Mouse (Mus musculus) fibroblast of lung, adult 2 months (primary cell): Measurements from ENCODE around the gene Cldn12.

Experiments used
- DNase-seq: peaks from one replicate; pipeline ENCODE4 v3.0.0-alpha.2; 2011; ENCODE audit warnings: low read depth

Cldn12 gene

GRCm38 (mm10) chr5:5494269-5495005 is 20.3 kb downstream of the Cldn12 start:
- no peak for DNase-seq

DNA sequence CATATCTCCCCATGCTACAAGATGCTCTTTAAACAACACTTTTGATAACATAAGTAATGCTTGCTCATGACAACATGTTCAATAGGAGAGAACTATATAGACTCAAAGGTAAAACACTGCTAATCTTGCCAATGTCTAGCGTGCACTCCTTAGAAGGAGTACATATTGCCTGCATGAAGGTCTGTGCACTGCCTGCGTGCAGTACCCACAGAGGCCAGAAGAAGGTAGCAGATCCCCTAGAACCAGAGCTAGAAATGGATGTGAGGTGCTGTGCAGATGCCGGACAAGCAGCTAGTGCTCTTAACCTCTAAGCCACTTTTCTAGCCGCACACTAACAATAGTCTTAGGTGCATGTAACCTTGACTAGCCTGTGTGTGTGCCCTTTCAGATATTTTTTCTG is 22.6 kb downstream of the Cldn12 start:
- DNase-seq: no peak

GRCm38 (mm10) chr5:5486071-5486470 is 28.7 kb downstream of the Cldn12 start:
- no peak for DNase-seq

- DNase-seq: no peak
These were observed 31.4 kb downstream of the Cldn12 start for GRCm38 (mm10) chr5:5483254-5483858.

- no peak for DNase-seq
These were observed 33.1 kb downstream of the Cldn12 start for GRCm38 (mm10) chr5:5481662-5482061.

DNA sequence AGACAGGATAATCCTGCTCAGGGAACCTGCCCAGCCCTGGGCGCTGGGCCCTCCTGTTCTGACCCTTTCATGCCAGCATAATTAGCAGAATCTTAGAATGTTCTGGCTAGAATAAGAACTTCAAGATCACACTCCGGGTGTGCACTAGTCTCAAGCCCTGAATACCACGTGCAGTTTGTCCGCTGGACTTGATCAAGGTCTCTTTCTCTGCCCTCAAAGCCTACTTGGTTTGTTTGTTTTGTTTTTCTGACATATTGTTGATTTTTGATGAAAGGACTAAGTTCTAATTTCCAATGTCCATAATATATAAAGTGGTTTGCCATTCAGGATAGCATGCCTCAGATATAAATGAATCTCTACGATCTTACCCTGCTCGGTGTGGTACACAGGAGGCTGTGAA is 35.7 kb downstream of the Cldn12 start, which contains the start of gene 1700015F17Rik:
TSS of gene 1700015F17Rik (minus strand) at position 101 of the 400 bp plus-strand sequence.
- DNase-seq: no peak

DNA sequence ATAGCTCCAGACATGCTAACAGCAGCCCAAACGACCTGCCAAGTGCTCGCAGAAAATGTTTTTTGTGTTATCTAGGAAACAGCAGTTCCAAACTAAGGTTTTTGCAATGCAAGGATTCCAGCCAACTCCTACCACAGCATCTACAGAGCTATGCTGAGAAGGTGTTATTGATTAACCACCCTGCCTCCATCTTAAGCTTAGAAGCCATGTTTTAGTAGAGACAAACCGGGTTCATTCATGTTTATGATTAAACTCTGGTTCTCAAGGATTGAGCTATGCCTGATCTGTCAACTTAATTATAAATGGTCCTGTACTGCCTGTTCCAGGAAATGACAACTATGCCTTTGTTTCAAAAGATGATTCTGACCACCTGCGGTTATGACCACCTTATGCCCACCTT is 38.6 kb downstream of the Cldn12 start:
- DNase-seq: no peak

- no peak for DNase-seq
These were observed 49.5 kb downstream of the Cldn12 start for GRCm38 (mm10) chr5:5465256-5465655.
